Mouse (Mus musculus) cortical plate, adult 2 months (tissue): ENCODE results near the gene Plekhg4. TPM values are rescaled to one million over a fixed set of nuclear protein-coding genes. Genes with fewer than 3 reads are reported as not detected.

Source experiments
- H3K27ac ChIP-seq: fragments of 200-500 bp; 2 replicates; pipeline ENCODE4 v1.5.1; 2012; ENCODE audit warnings: low read length, control low read depth, inconsistent platforms; ENCODE audit not compliant: insufficient read depth
- H3K4me1 ChIP-seq: fragments of 200-500 bp; 2 replicates; pipeline ENCODE4 v1.6.1; 2011; ENCODE audit warnings: low read length; ENCODE audit not compliant: control insufficient read depth, insufficient read depth
- H3K4me3 ChIP-seq: fragments of 200-500 bp; 2 replicates; pipeline ENCODE4 v1.5.1; 2011; ENCODE audit warnings: mild to moderate bottlenecking, low read length, control low read depth; ENCODE audit not compliant: insufficient read depth
- CTCF ChIP-seq: fragments of 200-500 bp; IDR thresholded peaks from 2 replicates; pipeline ENCODE4 v1.5.1; 2011; ENCODE audit warnings: mild to moderate bottlenecking, control low read depth, low read length; ENCODE audit not compliant: insufficient read depth; ENCODE audit errors: extremely low read depth
- POLR2A ChIP-seq: fragments of 200-500 bp; IDR thresholded peaks from 2 replicates; pipeline ENCODE4 v1.6.1; 2011; ENCODE audit warnings: mild to moderate bottlenecking, low read length, control low read depth; ENCODE audit not compliant: insufficient read depth; ENCODE audit errors: extremely low read depth
- polyA plus RNA-seq: library from polyadenylated mRNA; depleted of rRNA; stranded (reverse); fragments of >200 nt; gene quantifications from 2 replicates; pipeline ENCODE4 v1.2.3, GENCODE M21; 2012

Gene Plekhg4
- polyA plus RNA-seq, 1 experiment = 3.2 TPM

- H3K27ac ChIP-seq = no peak overlapping the region
- H3K4me3 ChIP-seq = no peak overlapping the region
- no peaks in the 10 kb centered on the region; the same call in 1 of the 2 replicates for H3K4me1 ChIP-seq
- TF ChIP-seq POLR2A (no peak), CTCF (no peak)
These were observed 20.8 kb downstream of the Plekhg4 start for GRCm38 (mm10) chr8:105393915-105394314.

- Histone ChIP-seq H3K27ac (no peak overlapping the region), H3K4me1 (no peaks in the 10 kb centered on the region; the same call in 1 of the 2 replicates), H3K4me3 (no peak overlapping the region)
- peak; percentile 54 for TF ChIP-seq CTCF
- TF ChIP-seq POLR2A = no peak
These were observed 24.7 kb downstream of the Plekhg4 start for GRCm38 (mm10) chr8:105397747-105398146.

- no peak overlapping the region for H3K4me3 ChIP-seq
- no peak for TF ChIP-seq CTCF
- no peak for TF ChIP-seq POLR2A
- no peaks in the 10 kb centered on the region; the same call in 1 of the 2 replicates for H3K4me1 ChIP-seq
- H3K27ac ChIP-seq = no peak overlapping the region
These were observed 26.9 kb downstream of the Plekhg4 start for GRCm38 (mm10) chr8:105400016-105400415.

- H3K4me3 ChIP-seq = no peak overlapping the region
- TF ChIP-seq CTCF (no peak), POLR2A (no peak)
These were observed 30.4 kb downstream of the Plekhg4 start for GRCm38 (mm10) chr8:105403467-105403866.

GRCm38 (mm10) chr8:105404496-105404895 is 31.4 kb downstream of the Plekhg4 start:
- Histone ChIP-seq H3K4me1 (no peaks in the 10 kb centered on the region; the same call in 1 of the 2 replicates), H3K27ac (no peak overlapping the region), H3K4me3 (no peak overlapping the region)
- no peak for TF ChIP-seq CTCF
- no peak for TF ChIP-seq POLR2A

More at GRCm38 (mm10) chr8:105403467-105403866, 30.4 kb downstream of the Plekhg4 start:
- H3K4me1 ChIP-seq = no peaks in the 10 kb centered on the region; the same call in 1 of the 2 replicates
- no peak overlapping the region for H3K27ac ChIP-seq

GRCm38 (mm10) chr8:105406416-105406815 is 33.3 kb downstream of the Plekhg4 start:
- H3K4me3 ChIP-seq = no peak overlapping the region
- TF ChIP-seq POLR2A = no peak
- no peak for TF ChIP-seq CTCF
- no peaks in the 10 kb centered on the region; the same call in 1 of the 2 replicates for H3K4me1 ChIP-seq
- no peak overlapping the region for H3K27ac ChIP-seq

GRCm38 (mm10) chr8:105408331-105408730 is 35.3 kb downstream of the Plekhg4 start:
- TF ChIP-seq POLR2A = no peak
- TF ChIP-seq CTCF = no peak
- Histone ChIP-seq H3K4me3 (no peak overlapping the region), H3K27ac (no peak overlapping the region), H3K4me1 (no peaks in the 10 kb centered on the region; the same call in 1 of the 2 replicates)

GRCm38 (mm10) chr8:105409947-105410346 is 36.9 kb downstream of the Plekhg4 start:
- no peaks in the 10 kb centered on the region; the same call in 1 of the 2 replicates for H3K4me1 ChIP-seq
- TF ChIP-seq POLR2A (no peak), CTCF (no peak)
- no peak overlapping the region for H3K27ac ChIP-seq
- H3K4me3 ChIP-seq = no peak overlapping the region

- Histone ChIP-seq H3K27ac (no peak within 1 kb of the TSS), H3K4me1 (no peaks in the 10 kb centered on the region), H3K4me3 (no peak within 1 kb of the TSS)
- TF ChIP-seq CTCF = no peak
- TF ChIP-seq POLR2A = no peak
These were observed 40.3 kb downstream of the Plekhg4 start, which contains the start of the genes Kctd19 and Lrrc36 for GRCm38 (mm10) chr8:105413391-105413790. Kctd19 (minus strand) TSS chr8:105413502. Lrrc36 (plus strand) TSS chr8:105413571.

- H3K27ac ChIP-seq = no peak overlapping the region
- no peak for TF ChIP-seq POLR2A
- TF ChIP-seq CTCF = no peak
- H3K4me1 ChIP-seq = no peaks in the 10 kb centered on the region
- H3K4me3 ChIP-seq = no peak overlapping the region
These were observed 45.9 kb downstream of the Plekhg4 start for GRCm38 (mm10) chr8:105418992-105419391.

- Histone ChIP-seq H3K4me1 (no peaks in the 10 kb centered on the region), H3K4me3 (no peak overlapping the region), H3K27ac (no peak overlapping the region)
- TF ChIP-seq POLR2A (no peak), CTCF (no peak)
These were observed 46.7 kb downstream of the Plekhg4 start for GRCm38 (mm10) chr8:105419800-105420199.
